Mouse (Mus musculus) right cerebral cortex, postnatal 4 days (tissue): Measurements from ENCODE around the gene Ap5z1.

Experiments used
- DNase-seq: peaks from one replicate; pipeline ENCODE4 v3.0.0-alpha.2; 2022

Ap5z1 gene

DNA sequence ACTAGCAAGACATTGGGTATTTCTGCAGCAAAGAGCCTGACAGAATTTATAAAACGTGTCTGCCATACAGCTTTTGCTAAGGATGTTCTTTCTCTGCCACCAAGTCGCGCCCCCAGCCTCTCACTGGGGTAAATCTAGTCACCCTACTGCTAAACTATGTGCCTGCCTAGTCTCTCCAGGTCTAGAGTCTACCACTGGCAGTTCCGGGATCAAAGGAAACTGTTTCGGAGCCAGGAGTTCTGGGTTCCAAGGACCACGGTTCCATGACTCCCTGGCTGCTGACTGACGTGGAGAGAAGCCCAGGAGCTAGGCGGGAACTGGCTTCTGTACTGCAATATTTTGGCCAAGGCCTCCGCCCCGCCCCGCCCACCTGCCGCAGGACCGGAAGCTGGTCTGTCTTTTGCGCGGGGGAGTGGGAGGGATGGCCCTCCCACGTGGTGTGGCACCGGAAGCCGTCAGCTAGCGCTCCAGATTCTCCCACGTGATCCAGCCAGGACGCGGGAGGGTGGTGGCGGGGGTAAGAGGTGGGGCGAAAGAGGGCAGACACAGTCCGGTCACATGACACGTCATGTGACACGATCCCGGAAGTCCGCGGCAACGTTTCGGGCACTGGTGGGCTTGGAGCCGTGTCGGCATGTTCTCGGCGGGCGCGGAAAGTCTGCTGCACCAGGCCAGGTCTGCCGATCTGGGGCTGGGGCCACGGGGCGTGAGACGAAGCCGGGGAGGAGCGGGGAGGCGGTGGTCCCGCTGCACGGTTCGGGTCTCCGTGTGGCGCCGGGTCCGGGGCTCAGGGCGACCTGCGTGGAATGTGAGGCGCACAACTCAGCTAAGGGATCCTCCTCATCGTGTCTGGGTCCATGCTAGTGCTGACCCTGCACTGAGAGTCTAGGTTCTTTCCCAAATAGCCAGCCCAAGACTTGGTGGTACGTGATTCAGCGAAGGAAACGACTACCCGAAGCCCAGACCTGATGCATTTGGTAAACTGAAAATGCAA is at the start of gene Ap5z1:
TSS of gene Ap5z1 (plus strand) at position 484 of the 994 bp plus-strand sequence.
- peak; percentile 90 for DNase-seq

DNA sequence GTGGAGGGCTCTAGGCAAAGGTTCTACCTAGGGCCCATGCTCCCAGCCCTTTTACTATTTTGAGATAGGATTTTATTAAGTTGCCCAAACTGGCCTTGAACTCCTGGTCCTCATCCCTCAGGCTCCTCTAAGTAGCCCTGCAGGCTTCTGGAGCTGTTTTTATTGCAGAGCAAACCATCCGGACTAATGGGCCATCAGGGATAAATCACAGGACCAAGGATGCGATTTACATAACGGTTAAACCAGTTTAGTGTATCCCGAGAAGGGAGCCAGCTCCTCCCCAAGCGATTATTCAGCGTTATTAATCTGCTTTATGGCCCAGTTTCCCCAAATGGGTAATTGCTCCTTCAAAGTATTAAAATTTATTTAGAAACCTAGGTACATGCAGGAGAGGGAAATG is 48.3 kb upstream of the Ap5z1 start:
- DNase-seq = no peak

DNA sequence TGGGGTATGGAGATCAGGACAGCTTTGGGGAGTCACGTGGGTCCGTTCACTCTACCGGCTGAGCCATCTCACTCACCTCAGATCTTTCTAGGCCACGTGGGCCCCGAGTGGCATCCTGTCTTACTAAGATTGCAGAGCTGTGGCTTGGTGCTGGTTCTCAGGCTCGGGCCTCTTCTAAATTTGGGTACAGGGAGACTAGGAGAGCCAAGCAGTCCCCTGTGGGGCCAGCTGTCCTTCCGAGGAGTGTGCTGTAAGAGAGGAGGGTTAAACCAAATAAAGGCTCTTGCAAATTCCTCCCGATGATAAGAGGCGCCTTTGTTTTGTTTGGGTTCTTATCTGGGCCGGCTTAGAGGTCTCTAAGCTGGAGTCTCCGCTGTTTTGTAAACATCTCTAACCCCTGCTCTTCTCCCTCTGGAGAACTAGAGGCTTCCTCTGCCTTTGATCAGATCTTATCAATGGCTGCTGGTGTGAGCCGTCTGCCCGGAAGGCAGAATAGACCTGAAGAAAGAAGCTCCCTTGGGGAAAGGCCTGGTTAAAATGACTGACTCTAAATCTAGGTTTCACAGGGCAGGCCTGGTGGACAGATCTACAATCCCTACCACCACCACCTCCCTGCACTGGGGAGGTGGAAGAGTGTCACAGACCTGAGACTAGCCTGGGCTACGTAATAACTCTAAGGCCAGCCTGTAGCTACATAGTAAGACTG is 47.5 kb upstream of the Ap5z1 start:
- DNase-seq = no peak

DNA sequence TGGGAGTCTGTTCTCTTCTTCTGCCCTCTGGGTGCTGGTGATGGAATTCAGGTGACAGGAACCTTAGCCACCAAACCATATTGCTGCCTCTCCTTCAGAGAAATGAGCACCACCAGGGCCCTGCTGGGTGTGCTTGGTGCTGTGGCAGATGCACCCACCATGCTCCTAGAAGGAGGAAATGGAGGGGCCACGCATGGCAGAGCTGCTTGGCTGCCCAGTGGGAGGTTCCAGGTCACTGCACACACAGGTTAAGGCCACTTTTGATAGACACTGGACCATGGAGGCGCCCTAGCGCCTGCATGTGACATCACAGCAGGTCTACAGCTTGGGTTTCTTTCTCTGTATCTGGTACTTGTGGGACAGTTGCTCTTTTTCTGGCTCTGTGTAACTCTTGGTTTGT is 46.6 kb upstream of the Ap5z1 start:
- no peak for DNase-seq

DNA sequence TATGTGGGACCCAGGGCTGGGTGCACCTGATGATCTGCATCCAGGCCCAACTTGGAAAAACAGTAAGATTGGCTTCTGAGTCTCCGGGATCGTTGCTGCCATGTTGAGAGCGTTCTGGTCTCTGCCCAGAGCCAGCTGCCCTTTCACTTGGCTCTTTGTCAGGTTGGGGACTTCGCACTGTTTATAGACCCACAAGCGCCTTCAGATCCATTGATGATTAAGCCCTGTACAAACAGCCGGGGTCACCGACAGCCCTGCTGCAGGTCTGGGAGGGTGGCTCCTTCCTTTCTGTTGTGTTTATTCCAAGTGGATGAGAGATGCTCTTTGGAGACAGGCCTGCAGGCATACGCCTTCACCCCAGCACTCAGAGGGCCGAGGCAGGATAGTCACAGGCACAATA is 45.9 kb upstream of the Ap5z1 start:
- DNase-seq = no peak

DNA sequence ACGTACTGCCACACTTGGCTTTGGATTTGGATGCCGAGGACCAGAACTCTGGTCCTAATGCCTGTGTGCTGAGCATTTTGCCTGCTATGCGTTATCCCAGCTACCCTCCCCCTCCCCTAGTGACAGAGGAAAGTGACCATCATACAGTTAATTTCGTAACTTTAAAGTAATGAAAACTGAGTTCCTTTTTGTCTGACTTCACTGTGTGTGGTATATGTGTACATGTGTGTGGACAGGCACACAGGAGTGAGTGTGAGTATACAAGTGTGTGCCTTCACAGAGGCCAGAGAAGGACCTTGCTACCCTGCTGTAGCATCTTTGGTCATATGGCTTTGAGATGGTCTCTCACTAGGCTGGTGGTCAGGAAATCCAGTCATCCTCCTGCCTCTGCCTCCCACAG is 45.3 kb upstream of the Ap5z1 start:
- no peak for DNase-seq

DNA sequence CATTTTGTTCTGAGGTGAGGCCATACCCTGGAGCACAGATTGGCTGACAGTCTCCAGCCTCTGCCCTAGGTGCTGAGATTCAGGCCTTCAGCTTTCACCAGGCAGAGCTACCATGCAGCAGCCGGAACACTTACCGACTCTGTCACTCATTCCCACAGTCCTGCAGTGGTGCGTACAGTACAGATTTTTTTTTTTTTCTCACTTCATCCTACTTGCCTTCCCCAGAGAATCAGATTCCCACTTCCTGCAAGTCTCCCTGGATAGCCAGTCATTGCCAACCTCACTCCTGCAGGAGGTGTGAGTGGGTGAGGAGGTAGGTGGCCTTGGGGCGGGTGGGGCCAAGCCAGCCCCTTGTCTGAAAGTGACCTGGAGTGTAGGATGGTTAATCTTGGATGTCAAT is 43.4 kb upstream of the Ap5z1 start:
- DNase-seq = no peak

DNA sequence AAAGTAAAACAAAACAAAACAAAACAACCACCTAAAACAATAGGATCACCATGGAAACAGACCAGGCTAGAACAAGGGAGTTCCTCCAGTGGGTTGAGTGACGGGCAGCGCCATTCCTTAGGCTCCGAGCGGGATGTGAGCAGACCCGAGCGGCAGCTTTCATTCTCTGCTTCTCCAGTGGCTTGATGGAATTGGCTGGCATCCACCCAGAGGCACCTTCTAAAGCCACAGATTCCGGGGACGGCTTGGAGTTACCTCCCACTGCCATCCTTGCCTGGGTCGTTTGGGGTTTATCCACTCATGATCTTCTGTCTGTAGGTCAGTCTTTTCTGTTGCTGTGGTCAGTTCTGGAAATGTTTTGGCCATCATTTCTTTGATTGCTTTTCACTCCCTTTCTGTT is 42.8 kb upstream of the Ap5z1 start:
- DNase-seq = no peak

DNA sequence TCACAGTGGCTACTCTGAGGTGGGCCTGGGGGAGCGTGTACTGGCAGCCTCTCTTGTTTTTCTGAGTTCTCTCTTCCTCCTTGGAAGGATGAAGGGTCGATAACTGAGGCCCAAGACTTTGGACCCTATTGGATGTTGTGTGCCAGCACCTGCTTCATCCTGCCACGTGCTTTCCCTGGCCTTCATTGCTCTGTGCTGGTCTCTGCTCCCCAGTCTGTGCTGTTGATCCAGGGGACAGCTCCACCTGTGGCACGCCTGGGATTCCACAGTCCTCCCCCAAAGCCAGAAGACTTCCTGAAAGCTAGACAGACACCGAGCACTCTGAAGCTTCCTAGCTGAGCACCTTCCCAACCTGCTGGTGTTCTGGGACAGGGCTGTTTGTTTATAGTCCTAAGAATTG is 41.9 kb upstream of the Ap5z1 start:
- DNase-seq = no peak

DNA sequence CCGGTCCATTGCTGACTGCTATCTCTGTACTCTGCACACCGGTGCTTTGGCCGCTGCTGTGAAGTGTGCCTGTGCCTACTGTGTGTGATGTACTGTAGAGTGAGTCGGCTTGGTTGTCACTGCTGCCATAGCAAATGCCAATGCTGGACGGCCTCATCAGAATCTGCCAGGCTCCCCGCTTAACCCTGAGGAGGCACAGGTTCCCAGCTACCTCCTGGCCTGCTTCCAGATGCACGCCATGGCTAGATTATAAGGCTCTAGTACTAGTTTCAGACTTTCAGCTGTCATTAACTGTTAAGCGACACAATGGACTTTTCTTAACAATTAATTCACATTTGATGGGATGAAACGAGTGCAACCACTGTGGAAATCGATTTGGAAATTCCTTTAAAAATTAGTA is 40.6 kb upstream of the Ap5z1 start:
- no peak for DNase-seq

DNA sequence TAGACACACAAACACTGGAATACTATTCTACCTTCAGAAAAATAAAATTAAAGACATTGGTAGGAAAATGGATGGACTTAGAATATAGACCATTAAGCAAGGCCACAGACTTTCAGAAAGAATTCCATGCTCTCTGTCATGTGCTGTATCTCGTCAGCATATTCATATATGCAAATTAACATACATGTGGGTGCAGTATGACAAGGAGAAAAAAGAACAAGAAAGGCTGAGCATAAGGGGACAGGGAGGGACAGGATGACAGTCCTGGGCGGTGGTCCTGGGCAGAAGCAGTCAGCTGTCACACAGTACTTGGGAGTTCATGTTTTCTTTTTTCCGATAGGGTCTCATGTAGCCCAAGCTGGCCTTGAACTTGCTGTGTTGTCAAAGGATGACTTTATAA is 40.0 kb upstream of the Ap5z1 start:
- DNase-seq = no peak

DNA sequence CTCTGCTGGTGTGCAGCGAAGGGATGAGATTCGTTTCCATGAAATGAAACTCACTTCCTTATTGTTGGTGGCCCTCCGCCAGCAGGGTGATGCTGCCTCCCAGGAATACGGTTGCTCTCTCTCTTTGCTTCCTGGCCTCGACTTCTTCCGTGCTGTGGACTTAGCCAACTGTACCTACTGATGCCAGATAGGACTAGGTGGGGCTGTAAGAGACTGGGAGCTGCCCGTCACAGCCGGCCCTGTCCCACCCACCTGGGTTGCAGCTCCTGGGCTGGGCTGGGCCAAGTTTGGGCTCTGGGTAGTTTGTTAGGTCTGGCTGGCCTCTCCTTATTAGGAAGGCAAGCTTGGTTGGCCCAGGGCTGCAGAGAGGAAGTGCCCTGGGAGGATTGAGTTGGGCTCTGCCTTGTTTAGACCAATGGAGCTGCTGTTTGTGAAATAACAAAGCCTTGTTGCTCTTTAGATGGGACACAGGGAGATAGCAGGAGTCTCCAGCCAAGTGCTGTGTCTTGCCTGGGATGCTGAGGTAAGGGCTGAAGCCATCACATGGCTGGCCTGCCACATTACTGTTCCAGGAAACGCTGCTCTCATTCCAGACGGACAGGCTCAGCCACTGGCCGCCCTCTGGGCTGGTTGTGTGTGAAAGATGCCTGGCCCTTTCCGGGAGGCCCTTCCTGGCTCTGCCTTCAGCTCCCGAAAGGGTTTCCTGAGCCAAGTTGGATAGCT is 39.0 kb upstream of the Ap5z1 start:
- DNase-seq = no peak

DNA sequence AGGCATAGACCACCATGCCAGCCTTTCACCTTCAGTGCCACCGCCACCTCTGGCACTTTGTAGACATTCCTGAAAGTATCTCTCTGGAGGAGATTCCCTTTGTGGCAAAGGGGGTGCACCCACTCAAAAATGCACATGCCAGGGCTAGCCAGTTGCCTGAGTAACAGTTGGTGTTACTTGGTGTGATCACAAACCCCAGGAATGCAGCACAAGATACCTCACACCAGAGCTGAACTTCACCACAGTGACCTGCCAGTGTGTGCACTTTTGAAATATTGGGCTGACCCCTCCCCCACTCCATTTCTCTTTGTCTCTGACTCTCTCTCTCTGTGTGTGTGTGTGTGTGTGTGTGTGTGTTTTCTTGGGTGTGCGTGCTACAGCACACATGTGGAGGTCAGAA is 37.3 kb upstream of the Ap5z1 start:
- DNase-seq = no peak

DNA sequence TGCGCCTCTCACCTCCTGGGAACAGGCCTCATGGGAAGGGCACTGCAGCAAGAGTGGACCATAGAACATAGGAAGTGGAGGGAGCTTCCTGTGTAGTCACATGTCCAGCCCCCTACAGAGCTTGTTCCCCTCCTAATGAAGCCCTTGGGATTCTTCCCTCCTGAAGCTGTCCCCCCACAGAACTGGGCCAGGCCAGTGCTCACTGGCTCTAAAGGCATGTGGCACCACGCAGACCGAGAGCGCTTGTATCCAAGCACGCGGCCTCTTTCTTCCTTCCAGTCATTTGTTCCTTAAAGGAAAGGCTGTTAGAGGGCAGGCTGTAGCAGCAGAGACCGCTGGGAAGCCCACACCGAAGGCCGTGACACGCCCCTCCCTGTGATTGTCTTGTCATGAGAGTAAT is 35.9 kb upstream of the Ap5z1 start:
- DNase-seq = no peak

DNA sequence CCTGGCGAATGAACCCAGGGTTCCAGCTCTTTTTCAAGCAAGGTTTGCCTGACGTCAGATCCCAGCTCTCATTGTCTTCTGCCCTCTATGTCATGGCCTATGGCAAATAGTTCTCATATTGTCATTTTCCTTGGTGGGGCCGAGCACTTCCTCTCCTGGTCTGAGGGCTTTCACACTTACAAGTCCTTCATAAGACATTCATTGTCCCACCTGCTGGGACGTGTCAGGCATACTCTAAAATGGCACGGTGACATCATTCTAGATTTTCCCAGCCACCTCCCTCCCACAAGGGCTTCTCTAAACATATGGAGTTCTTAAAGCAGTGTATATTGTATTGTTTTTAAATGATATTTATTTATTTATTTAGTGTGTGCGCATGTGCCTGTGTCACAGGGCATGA is 35.1 kb upstream of the Ap5z1 start:
- no peak for DNase-seq

DNA sequence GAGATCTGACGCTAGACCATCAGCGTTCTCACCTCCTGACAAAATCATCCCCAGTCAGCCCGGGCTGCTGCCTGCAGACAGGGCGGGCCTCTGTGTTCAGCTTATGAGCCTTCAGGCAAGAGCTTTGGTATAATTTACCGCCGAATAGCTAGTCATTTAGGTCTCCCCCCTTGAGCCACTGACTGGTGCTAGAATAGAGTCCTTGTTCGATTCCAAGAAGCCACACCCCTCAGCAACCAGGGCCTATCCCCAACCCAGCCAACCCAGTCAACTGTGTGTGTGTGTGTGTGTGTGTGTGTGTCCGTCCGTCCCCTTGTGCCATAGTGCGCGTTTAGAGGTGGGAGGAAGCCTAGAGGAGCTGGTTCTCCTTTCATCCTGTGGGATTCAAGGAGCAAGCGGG is 32.7 kb upstream of the Ap5z1 start:
- DNase-seq = no peak

DNA sequence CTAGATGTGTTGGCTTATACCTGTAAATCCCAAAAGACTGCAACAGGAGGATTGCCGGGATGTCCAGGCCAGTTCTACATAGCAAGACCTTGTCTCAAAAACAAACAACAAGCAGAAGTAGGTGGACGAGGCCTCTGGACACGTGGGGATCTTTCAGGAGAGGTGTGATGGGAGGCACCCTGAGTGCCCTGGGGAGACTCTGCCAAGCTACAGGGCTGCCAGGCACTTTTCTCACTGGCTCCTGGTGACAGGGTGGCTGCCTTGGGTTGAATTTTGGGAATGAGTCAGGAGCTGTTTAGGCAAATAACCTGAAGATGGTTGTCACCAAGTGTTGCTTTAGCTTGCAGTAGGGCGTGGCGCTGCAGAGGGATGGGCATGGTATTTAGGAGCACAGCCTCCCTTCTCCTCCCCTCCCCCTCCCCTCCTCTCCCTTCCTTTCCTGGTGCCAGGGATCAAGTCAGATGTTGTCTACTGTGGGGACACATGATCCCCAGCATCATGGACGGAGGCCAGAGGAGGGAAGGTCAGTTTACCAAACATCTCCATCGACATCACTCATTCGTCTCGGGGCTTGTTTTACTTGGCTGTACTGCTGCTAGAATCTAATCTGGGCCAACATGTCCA is 31.8 kb upstream of the Ap5z1 start:
- no peak for DNase-seq

DNA sequence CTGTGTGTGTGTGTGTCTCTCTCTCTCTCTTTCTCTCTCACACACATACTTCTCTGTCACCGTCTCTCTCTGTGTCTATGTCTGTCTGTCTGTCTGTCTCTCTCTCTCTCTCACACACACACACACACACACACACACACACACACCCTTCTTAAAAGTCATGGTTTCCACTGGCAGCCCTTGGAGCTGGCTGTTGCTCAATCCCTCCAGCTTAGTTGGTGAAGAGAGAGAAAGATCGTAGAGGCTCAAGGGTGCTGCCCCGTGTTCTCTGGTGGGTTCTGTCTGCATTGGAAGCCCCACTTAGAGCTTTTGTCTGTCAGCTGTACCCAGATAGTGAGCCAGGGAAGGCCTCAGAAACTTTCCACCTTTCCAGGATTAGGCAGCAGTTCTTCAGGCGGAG is 31.0 kb upstream of the Ap5z1 start:
- DNase-seq = no peak

DNA sequence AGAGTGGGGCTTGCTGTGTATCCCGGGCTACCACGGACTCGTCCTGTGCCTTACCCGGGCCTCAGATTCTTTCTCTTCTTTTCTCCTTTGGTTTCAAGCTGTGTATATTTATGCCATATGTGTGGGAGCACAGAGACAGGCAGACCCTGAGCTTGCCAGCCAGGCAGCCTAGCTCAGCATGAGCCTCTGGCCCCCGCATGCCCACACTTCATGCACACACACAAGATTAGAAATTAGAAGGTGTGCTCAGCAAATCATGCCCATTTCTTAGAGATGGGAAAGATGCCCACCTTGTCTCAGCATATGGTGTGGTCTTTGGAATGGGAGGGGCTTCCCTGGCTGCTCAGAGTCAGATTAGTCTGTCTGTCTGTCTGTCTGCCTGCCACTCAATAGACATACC is 29.7 kb upstream of the Ap5z1 start:
- no peak for DNase-seq

DNA sequence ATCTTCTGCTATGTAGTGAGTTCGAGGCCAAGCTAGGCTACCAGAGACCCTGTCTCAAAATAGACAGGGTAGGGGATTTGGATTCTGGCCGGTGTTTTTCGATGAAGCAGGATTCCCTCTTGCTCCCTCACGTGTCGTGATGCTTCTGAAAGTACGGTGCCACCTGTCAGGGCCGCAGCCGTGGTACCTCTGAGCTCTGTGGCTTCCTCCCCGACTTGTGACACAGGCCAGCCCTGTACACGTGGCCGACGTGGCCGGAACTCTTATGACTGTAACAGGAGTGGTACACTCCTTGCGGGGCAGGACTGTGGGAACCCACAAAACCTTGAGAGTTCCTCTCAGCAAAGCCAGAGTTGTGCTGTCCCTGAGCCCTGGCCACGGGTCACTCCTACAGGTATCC is 28.0 kb upstream of the Ap5z1 start:
- no peak for DNase-seq

DNA sequence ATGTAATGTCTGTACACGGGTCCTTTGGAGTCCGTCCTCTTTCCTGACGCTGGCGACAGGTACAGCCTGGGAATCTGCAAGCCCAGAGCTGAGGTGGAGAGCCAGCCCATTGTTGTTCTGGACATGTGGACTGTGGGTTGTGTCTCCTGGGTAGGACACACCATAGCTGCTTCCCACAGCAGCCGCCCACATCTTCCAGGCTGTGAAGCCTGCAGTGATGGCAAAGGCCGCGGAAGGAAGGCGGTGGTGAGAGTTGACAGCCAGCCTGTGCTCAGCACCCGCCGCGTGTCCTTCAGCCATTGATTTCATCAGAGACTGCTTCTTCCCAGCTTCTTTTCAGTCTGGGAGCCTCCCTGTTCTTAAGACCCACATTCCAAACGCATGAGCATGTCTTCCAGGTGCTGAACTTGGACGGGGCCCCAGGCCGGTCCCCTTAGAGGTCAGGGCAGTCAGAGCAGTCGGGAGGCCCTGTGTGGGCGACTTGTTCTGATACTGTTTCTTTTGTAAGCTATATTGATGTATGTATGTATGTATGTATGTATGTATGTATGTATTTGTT is 25.3 kb upstream of the Ap5z1 start:
- DNase-seq = no peak

DNA sequence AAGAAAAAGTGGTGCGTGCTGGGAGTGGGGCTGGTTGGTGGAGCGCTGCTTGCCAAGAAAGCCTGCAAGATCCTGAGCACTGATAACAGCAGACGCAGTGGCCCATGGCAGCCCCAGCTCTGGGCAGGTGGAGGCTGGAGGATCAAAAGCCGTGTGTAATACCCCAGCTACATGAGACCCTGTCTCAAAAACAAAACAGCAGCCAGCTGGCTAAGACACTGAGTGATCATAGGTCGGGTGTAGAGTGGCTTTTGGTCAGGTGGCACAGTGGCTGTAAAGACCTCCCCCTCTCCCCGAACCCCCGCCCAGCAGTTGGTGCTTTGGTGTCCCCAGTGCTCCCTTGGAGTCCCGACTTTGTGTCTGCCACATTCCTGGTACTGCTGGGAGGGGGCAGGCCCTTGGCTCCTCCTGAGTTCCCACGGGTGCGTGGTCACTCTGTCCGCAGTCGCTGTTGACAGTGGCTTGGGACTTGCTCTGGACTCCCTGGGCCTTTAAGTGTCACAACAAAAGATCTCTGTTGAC is 23.8 kb upstream of the Ap5z1 start:
- DNase-seq = no peak
